16 mouse cellular contexts compared by ENCODE assay signal in genomic region chr6:72503939-72504338, GRCm38 (mm10). TPM values are rescaled to one million over a fixed set of nuclear protein-coding genes. Genes with fewer than 3 reads are reported as not detected.
DNase-seq lines count a peak whose midpoint lies in the region; ATAC-seq lines count a peak whose summit lies in the region.
"Had no signal": no experiment of that assay in that cellular context is flagged by ENCODE, and none has a peak within 500 bp of the region (broad histone marks: within the 10 kb centered on the region; RNA-seq: fewer than 3 reads in every experiment).

No protein-coding gene starts in this region.

- no peaks in the 10 kb centered on the region for H3K36me3 ChIP-seq in stomach, embryonic 16.5 days (ENCODE audit: control insufficient read depth, insufficient read depth, low read length)
- H3K36me3 ChIP-seq: embryonic facial prominence, embryonic 10.5 days; lung, embryonic 15.5 days had no signal

- H3K9me3 ChIP-seq in stomach, embryonic 16.5 days (replicated peaks; ENCODE audit: control insufficient read depth, low read length), result no peaks in the 10 kb centered on the region
- H3K9me3 ChIP-seq: embryonic facial prominence, embryonic 10.5 days; lung, embryonic 15.5 days had no signal

- peak; percentile 59; the same call in 1 of the 2 replicates for ATAC-seq in stomach, embryonic 16.5 days (ENCODE audit: insufficient read depth, low FRiP score)
- ATAC-seq: forebrain, embryonic 14.5 days had no signal

- H3K4me1 ChIP-seq in stomach, embryonic 16.5 days (ENCODE audit: control insufficient read depth, insufficient read depth, low read length), result no peaks in the 10 kb centered on the region
- H3K4me1 ChIP-seq: lung, embryonic 15.5 days had no signal

- DNase-seq in cerebellum, postnatal 10 days, result peak; percentile 40 to 45
- no peak for DNase-seq in cerebellum, adult 8-10 months
- DNase-seq in testis, postnatal 10 days (ENCODE audit: low spot score), result peak; percentile 74
- DNase-seq in testis, postnatal 14 days (ENCODE audit: low spot score), result no peak
- DNase-seq in kidney, postnatal 10 days, result peak; percentile 79
- no peak for DNase-seq in urinary bladder, postnatal 25 days (ENCODE audit: low spot score)
- no peak for DNase-seq in layer of hippocampus, adult 8-10 months (ENCODE audit: low spot score in 2 of 2)
- DNase-seq: gastrocnemius, postnatal 25 days; spleen, adult 18-20 months; thymus, postnatal 36 days had no signal

- H3K9ac ChIP-seq in stomach, embryonic 16.5 days (ENCODE audit: low read length), result no peak overlapping the region
- H3K9ac ChIP-seq: hindbrain, embryonic 14.5 days; lung, embryonic 15.5 days had no signal

- H3K27me3 ChIP-seq in stomach, embryonic 16.5 days (ENCODE audit: control insufficient read depth, insufficient read depth, low read length), result no peaks in the 10 kb centered on the region
- H3K27me3 ChIP-seq: lung, embryonic 15.5 days had no signal

- WGBS in stomach, embryonic 16.5 days, result 82% methylated on average over 2 of the region's 2 CpGs

- no peak overlapping the region for H3K4me3 ChIP-seq in stomach, embryonic 16.5 days (replicated peaks; ENCODE audit: low read length)
- H3K4me3 ChIP-seq: embryonic facial prominence, embryonic 10.5 days; left cerebral cortex, adult 2 months; lung, embryonic 15.5 days had no signal

- H3K4me2 ChIP-seq in stomach, embryonic 16.5 days (ENCODE audit: low read depth, low read length), result no peak overlapping the region
- H3K4me2 ChIP-seq: hindbrain, embryonic 14.5 days; lung, embryonic 15.5 days had no signal

- no peak overlapping the region for H3K27ac ChIP-seq in stomach, embryonic 16.5 days (ENCODE audit: low read length)
- H3K27ac ChIP-seq: embryonic facial prominence, embryonic 10.5 days; hindbrain, embryonic 14.5 days; left cerebral cortex, adult 2 months; lung, embryonic 15.5 days had no signal

RNA-seq across cellular contexts. Expression of gene Sh2d6, which starts 17.6 kb away (rescaled TPM):
- polyA plus RNA-seq in stomach, embryonic 16.5 days (2015; fragmentation: Nextera tagmentation; extraction: Ambion mirVana), result 0.21 and 0.24 TPM in 2 replicates
- 1 to 10 TPM in 2 of 4 experiments, under 1 TPM in 2; 0.47 to 1.8 (median 1.3) TPM for total RNA-seq in layer of hippocampus, adult 8-10 months (2022)
- polyA plus RNA-seq: lung, embryonic 15.5 days had no signal

RNA-seq across cellular contexts. Expression of gene Capg, which starts 40.3 kb away (rescaled TPM):
- 142 and 180 TPM in 2 replicates for polyA plus RNA-seq in stomach, embryonic 16.5 days (2015; fragmentation: Nextera tagmentation; extraction: Ambion mirVana)
- 10 to 100 TPM in 2 of 4 experiments, 1 to 10 TPM in 2; 4.6 to 31.2 (median 16.4) TPM for total RNA-seq in layer of hippocampus, adult 8-10 months (2022)

Comparison
In these comparisons a context has a peak if more than half of its experiments do, and no peak if none do; other contexts are left out.
1. DNase-seq: peak in cerebellum, postnatal 10 days (2 of 2), testis, postnatal 10 days (single experiment) and kidney, postnatal 10 days (single experiment); none in cerebellum, adult 8-10 months (single experiment), testis, postnatal 14 days (single experiment), urinary bladder, postnatal 25 days (single experiment) and layer of hippocampus, adult 8-10 months (0 of 2).